Mouse (Mus musculus): ENCODE results near the gene Adam6b. TPM values are rescaled to one million over a fixed set of nuclear protein-coding genes. Genes with fewer than 3 reads are reported as not detected.

Adam6b gene
- polyA plus RNA-seq (2015; fragmentation: Illumina TruSeq; extraction: RNeasy Lipid Tissue Mini Kit (QIAGEN cat#74804); ENCODE audit: low read depth, low replicate concordance), result not detected

GRCm38 (mm10) chr12:113489211-113489610 is at the start of gene Adam6b:
Adam6b (plus strand) TSS chr12:113489511.

Other genes starting within 250 kb of the Adam6b start
- gene Adam6a, start 54.4 kb downstream of the Adam6b start, polyA plus RNA-seq (2015; fragmentation: Illumina TruSeq; extraction: RNeasy Lipid Tissue Mini Kit (QIAGEN cat#74804); ENCODE audit: low read depth, low replicate concordance), result not detected